Mouse (Mus musculus): ENCODE data around the gene Car8.

- TF ChIP-seq CTCF (IDR thresholded peaks at IDR 0.05; ENCODE audit: borderline replicate concordance, extremely low read depth, insufficient read depth, insufficient read length) = no peak
- no peak for TF ChIP-seq POLR2A (IDR thresholded peaks at IDR 0.05; ENCODE audit: borderline replicate concordance, extremely low read depth, insufficient read depth, insufficient read length, poor library complexity, severe bottlenecking)
These were observed 39.3 kb upstream of the Car8 start for GRCm38 (mm10) chr4:8278159-8278558.
